Mouse (Mus musculus) hematopoietic stem cell, adult 5-6 weeks (primary cell): ENCODE measurements at regions not wholly inside any gene's neighbourhood (a gene's known extent, or its start where the extent isn't known, plus 50 kb on each side); places are given as distances from the start of the nearest gene placed in this dataset.

ENCODE experiments used
- ATAC-seq, 2 experiments: fragments of 125-278 bp in 1 of 2; replicated peaks in 1 of 2; 2 replicates each; pipeline ENCODE4 v1.8.0; 2016 to 2017; ENCODE audit warnings: inconsistent platforms in 2 of 2, mild to moderate bottlenecking in 2 of 2, moderate number of reproducible peaks in 2 of 2, low read depth in 1 of 2, moderate TSS enrichment in 1 of 2; ENCODE audit not compliant: low FRiP score in 2 of 2, poor library complexity in 2 of 2, severe bottlenecking in 2 of 2, insufficient read depth in 1 of 2, low TSS enrichment in 1 of 2

- no peak for ATAC-seq
Observed at GRCm38 (mm10) chr9:13905086-13905669, 77.7 kb downstream of the Fam76b start.

GRCm38 (mm10) chr9:13906736-13907135 lies 79.2 kb downstream of the Fam76b start:
- no peak for ATAC-seq

DNA sequence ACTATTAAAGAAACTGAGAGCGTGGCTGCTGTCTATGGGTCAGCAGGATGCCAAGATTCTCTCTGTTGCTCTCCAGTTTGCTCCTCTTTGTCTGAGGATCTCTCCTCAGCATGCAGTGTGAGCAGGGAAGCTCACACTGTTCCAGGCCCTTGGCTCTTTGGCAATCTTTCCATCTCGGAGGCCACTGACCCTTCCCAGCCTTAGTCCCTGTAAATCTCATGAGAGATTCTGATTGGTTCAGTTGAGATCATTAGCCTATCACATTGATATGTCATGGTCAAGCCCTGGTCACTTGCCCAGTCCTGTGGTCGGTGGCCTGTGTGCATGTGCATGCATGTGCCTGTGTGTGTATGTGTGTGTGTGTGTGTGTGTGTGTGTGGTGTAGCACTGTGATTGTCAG lies 82.1 kb downstream of the Fam76b start:
- ATAC-seq: no peak

DNA sequence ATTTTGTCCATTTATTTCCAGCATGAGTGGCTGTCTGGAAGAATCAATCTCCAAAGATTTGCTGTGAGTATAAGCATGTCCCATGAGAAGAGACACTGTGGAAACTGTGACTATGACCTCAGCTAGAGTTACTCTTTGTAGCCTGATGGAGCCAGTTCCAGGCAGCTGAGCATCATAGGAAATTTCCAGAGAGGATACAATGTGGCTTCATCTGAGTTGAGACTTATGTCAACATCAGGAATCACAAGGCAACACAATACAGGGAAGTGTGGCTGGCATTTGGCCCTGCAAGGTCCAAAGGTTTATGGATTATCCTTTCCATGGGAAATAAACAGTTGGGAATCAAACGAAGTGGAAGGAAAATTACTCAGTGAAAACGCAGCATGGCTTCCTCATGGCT lies 82.6 kb downstream of the Fam76b start:
- no peak for ATAC-seq

- ATAC-seq: no peak
Observed at GRCm38 (mm10) chr9:13913459-13913858, 85.9 kb downstream of the Fam76b start.

DNA sequence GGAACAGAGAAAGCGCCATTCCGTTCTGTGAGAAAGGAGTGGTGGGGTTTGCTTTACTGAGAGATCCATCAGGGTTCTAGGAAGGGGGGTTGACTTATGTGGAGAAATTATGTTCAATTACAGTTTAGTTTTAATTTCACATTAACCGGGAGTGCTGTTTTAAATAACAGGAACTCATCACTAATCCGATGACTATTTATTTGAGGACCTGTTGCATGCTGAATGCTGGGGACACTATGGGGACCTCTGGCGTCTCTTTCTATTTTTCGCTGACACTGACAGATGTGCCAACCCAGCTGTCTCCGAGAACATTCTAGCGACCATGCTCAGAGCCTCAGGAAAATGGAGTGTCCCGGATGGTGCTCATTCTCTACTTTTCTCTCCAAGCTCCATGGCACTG lies 86.6 kb downstream of the Fam76b start:
- no peak for ATAC-seq

GRCm38 (mm10) chr9:13914847-13915246 lies 87.3 kb downstream of the Fam76b start:
- ATAC-seq: no peak

- ATAC-seq: no peak
Observed at GRCm38 (mm10) chr9:13916837-13917236, 89.3 kb downstream of the Fam76b start.

DNA sequence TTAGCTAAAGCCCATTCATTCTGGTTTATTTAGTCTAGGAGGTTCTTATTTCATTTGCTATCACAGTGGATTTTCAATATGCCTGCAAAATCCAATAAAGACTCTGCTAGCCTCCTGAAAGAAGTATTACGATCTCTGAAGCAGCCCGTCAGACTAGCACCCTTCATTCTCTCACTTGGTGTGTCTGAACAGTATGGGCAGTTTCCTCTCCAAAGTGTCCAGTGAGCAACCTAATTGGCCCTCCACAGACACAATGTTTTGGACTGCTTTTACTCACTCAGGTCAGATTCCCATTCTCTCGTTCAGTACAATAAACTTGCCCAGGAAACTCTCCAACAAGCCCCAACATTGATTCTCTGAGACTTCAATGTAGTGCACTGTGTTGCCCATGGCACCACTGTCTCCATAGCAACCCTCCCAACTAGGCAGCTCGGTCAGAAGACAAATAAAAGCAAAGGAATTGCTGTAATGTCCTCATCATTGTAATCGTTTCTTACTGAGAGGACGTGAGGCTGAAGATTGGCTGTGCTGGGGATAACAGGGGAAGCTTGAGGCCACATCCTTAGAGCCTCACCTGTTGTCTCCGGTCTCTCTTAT lies 91.2 kb downstream of the Fam76b start:
- ATAC-seq: no peak

DNA sequence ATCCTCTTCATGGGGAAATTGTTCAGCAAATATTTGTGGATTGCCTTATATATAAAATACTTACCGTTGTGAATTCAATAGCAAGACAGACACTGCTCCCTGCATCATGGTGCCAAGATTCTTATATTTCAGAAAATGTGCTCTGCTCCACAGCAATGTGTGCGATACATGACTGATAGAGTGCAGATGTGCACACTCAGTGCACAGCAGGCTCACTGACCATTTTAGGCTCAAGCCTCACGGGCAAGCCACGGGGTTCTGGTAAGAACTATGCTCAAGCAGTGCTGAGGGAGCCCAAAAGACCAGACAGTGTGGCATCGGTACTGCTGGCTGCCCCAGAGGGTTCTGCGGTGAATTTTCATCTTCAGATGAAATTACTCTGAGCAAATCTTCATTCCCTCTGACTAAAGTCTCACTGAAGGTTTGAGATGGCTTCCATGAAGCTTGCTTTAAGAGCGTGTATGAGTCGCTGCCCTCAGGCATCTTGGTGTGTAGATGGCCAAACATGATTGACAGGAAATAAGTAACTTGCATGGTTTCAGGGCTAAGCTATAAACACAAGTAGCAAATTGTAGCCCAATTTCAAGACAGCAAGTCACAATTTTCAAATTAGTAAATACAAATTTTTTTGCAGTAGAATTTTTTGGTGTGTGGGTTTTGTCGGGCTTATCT lies 92.4 kb downstream of the Fam76b start:
- ATAC-seq: no peak

DNA sequence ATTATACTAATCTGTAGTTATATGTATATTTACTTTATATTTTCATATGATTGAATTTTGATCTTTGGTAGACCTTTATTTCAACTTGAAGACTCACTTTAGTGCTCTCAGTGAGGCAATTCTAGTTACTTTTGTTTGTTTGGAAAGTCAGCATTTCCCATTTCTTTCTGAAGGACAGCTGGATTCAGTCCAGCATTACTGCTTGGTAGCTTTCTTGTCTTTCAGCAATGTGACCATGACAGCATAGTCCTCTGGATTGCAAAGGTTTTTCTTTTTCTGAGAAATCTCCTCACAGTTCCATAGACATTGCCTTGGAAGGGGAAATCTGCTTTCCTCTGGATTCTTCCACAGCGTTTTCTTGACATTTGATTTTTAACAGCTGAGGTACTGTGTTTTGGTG lies 93.1 kb downstream of the Fam76b start:
- no peak for ATAC-seq

GRCm38 (mm10) chr9:13932001-13932508 lies 104.5 kb downstream of the Fam76b start:
- ATAC-seq: no peak

DNA sequence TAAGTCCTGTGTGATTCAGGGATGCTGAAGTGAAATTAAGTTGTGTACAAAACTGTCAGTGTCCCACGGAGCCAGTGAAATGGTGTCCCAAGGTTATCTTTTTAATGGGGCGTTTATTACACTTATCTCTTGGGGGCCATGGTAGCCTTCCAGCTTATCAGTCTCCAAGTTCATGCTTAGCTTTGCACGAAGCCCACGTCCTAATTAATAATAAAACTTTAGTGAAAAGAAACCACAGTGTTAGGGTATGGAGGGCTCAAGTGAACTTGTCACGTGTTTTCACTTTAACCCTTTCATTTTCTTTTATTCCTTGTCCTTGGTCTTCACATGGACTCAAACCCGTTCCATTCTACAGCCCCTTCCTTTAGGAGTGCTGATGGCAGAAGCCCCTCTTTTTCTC lies 105.9 kb downstream of the Fam76b start:
- ATAC-seq: no peak

DNA sequence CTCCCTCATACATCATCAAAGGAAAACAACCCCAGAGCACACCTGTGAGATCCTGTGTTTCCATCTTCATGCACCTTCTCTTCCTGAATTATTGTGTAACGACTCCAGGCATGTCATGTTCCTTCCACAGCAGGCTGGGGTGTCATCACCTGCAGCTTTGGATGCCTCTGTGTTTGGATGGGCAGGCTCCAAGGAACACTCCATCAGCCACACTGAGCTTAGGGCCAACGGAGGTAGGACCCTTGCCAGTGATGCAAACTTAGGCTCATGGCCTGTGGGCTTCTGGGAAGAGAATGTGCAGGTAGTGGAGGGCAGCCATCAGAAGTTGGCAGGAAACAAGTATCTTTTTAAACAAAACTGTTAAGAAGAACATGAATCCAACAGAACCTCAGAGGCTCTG lies 109.8 kb downstream of the Fam76b start:
- no peak for ATAC-seq

GRCm38 (mm10) chr9:13946519-13946918 lies 119.0 kb downstream of the Fam76b start:
- no peak for ATAC-seq

DNA sequence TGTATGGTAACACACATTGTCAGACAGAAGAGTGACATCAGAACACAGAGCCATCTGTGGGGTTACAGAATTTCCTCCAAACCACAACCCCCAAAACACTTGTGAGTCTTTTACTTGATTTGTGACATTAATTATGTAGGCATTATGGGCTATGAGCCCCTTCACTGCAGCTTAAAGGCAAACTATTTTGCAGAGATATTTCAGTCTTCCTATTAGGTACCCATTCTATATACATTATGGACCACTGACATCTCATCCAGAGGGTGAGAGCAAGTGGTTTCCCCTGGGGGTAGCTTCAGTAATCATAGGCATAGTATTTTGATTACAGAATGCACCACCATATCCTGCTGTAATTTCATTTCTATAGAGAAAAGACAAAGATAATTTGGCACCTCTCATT lies 124.6 kb downstream of the Fam76b start:
- no peak for ATAC-seq

GRCm38 (mm10) chr9:13963140-13963763 lies 135.7 kb downstream of the Fam76b start:
- ATAC-seq: no peak

DNA sequence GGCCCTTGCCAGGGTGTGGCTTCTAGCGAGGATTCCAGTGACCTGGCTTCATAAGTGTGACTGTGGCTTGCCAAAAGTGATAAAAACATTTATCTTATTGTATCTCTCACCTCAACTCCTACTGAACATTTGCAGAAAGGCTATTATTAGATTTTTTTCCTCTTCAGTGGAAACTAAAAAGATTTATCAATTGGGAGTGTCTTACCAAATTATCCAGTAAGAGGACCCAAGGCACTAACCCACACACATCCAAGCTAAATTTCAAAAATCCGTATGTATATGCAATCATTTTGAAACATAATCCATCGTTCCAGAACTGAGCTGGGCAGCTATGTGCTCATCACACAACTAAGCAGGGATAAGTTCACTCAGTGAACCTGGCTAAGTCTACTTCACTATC lies 136.3 kb downstream of the Fam76b start:
- ATAC-seq: no peak
